Mouse (Mus musculus): ENCODE measurements at regions not wholly inside any gene's neighbourhood (a gene's known extent, or its start where the extent isn't known, plus 50 kb on each side); places are given as distances from the start of the nearest gene placed in this dataset.

DNA sequence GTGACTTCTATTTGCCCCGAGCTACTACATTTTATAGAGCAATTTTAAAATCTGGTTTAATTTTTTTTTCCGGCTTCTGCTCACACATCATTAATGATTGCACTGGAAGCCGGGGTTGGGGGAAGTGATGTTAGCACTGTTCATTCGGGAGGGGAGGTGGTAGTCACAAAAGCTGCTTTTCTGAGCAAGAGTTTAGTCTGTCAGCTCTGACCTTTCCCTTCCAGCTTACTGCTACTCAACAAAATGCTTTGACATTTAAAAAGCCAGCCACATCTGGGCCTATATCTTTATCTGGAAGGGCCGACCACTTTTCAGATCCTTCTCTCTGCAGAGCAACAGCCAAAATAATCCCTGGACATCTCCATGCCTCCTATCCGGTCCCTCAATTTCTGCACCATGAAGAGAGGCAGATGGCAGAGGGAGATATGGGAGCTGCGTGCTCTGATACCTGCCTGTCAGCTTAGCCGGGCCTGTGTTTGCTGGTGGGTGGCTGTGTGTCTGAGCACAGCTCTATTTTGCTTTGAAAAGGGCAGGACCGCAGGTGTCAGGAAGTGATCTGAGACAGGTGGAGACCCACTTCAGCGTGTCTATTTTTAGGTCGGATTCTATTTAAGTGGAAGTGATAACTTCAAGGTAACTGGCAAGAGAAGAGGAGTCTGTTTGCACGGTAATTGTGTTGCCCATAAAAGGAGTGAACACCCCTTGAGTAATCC, 63.1 kb downstream of the Kcnf1 start:
- in situ Hi-C loops (cut with MboI, MseI) = loop anchor here in 1 of 2 experiments (5.0 kb wide), 1 partner anchor 49 kb away; no protein-coding TSS in a partner anchor

- in situ Hi-C loops (cut with MboI, MseI) = loop anchor here in 1 of 2 experiments (5.0 kb wide), 1 partner anchor 49 kb away; no protein-coding TSS in a partner anchor
Observed at GRCm38 (mm10) chr12:17112781-17113464, 63.8 kb downstream of the Kcnf1 start.

GRCm38 (mm10) chr12:17106220-17106619, 70.5 kb downstream of the Kcnf1 start:
- in situ Hi-C loops (cut with MboI, MseI) = no loop called here

- in situ Hi-C loops (cut with MboI, MseI) = no loop called here
Observed at GRCm38 (mm10) chr12:17105057-17105712, 71.5 kb downstream of the Kcnf1 start.

GRCm38 (mm10) chr12:17101842-17102241, 74.8 kb downstream of the Kcnf1 start:
- in situ Hi-C loops (cut with MboI, MseI) = no loop called here

DNA sequence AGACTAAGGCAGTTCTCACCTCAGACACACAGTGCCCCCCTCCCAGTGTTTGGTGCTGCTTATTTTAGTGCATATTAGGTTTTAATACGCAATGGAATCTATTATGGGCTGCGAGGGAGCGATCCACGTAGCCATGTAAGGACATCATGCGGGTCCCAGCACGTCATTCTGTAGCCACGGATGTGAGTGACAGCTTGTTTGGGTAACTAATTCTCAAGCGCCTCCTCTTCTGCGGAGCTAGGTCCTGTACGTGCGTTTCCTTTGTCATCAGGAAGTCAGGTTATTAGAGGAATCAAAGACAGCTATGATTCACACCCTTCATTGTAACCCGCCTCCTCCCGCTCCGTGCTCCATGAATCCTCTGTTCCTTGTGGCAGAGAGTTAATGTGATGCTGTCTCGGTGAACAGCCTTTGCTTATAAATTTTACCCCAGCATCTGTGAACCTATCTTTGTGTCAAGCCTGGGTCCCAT, 78.9 kb downstream of the Kcnf1 start:
- in situ Hi-C loops (cut with MboI, MseI) = loop anchor here in 1 of 2 experiments (10.0 kb wide), 1 partner anchor 57 kb away; no protein-coding TSS in a partner anchor

DNA sequence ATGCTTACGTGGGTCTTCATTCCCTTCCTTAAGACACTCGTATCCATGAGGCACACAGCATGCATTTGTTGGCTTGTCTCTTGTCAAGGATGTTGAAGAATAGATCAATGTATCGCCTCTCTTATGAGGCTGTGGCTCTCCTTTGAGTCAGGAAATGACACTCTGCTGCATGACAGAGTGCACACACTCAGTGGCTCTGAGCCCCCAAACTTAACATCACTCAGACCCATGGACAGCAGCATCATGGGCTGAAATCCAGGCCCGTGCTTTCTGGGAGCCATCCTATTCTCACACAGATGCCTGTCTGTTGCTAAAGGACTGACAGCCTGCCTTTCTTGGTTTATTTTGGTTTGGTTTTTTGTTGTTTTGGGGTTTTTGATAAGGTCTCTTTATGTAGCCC, 81.9 kb downstream of the Kcnf1 start:
- in situ Hi-C loops (cut with MboI, MseI) = loop anchor here in 1 of 2 experiments (10.0 kb wide), 1 partner anchor 60 kb away; no protein-coding TSS in a partner anchor

DNA sequence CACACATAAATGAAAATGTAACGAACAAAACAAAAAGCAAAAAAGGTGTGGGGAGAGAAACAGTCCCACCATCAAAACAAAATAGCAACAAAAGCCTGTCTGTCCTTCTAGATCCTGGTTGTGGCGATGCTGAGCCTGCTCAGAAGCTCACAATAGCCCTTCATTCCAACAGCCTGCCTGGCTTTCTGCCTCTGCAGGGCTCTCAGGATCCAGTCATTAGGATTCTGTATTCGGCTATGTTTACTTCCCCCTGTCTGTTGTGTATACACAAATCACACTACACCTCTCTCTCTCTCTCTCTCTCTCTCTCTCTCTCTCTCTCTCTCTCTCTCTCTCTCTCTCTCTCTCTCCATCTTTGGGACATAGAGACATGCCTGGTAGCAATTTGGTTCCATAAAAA, 82.2 kb upstream of the 2410004P03Rik start:
- in situ Hi-C loops (cut with MboI, MseI) = loop anchor here in 1 of 2 experiments (10.0 kb wide), 1 partner anchor 61 kb away; no protein-coding TSS in a partner anchor

DNA sequence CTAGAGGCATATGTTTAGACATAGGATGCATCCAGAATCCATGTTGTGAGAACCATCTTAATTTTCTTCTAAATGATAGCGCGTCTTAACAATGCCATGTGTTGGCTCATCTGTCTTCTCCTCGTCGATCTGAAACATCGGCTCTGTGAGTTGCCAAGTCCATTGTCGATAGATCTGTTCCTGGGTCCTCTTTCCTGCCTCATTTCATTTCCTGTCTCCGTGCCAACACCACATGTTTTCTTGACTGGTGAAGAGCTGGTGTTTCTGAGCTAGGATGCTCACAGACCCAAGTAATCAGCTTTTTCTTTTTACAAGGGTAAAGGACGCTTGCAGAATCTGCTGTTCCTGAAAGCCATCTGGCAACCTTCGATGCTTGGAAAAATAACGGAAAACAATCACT, 79.5 kb upstream of the 2410004P03Rik start:
- in situ Hi-C loops (cut with MboI, MseI) = loop anchor here in 1 of 2 experiments (10.0 kb wide), 1 partner anchor 64 kb away; no protein-coding TSS in a partner anchor

DNA sequence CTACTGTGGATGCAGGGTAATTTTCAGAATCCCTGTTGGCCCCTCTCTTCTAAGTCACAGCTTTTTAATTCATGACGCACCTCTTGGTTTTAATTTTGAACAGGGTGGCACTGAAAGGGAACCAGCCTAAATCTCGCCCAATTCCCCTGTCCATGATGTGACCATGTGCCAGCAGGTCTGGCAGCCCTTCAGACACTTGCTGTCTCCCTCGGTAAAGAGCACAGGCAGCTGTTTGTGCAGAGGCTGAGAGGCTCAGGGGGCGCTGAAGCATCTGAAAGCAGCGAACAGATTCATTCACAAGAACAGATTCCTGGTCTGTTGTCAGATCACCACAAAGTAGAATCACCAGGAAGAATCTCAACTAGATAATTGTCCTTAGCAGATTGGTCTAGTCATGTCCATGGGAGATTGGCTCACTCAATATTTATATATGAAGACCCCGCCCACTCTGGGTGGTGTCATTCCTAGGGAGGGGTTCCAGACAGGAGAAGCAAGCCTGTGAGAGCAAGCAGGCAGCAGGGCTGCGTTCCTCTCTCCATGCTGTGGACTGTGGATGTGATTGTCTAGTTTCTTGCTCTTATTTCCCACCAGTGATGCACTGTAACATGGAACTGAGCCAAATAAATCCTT, 78.3 kb upstream of the 2410004P03Rik start:
- in situ Hi-C loops (cut with MboI, MseI) = loop anchor here in 1 of 2 experiments (10.0 kb wide), 2 partner anchors 65 to 1385 kb away; no protein-coding TSS in a partner anchor

- in situ Hi-C loops (cut with MboI, MseI) = loop anchor here in 1 of 2 experiments (10.0 kb wide), 1 partner anchor 1383 kb away; no protein-coding TSS in a partner anchor
Observed at GRCm38 (mm10) chr12:17087388-17087787, 75.9 kb upstream of the 2410004P03Rik start.

- in situ Hi-C loops (cut with MboI, MseI) = loop anchor here in 1 of 2 experiments (10.0 kb wide), 1 partner anchor 1380 kb away; no protein-coding TSS in a partner anchor
Observed at GRCm38 (mm10) chr12:17085209-17085574, 73.7 kb upstream of the 2410004P03Rik start.

- in situ Hi-C loops (cut with MboI, MseI) = loop anchor here in 1 of 2 experiments (10.0 kb wide), 1 partner anchor 1380 kb away; no protein-coding TSS in a partner anchor
Observed at GRCm38 (mm10) chr12:17084499-17085208, 73.1 kb upstream of the 2410004P03Rik start.

- in situ Hi-C loops (cut with MboI, MseI) = no loop called here
Observed at GRCm38 (mm10) chr12:17071691-17072454, 60.3 kb upstream of the 2410004P03Rik start.

DNA sequence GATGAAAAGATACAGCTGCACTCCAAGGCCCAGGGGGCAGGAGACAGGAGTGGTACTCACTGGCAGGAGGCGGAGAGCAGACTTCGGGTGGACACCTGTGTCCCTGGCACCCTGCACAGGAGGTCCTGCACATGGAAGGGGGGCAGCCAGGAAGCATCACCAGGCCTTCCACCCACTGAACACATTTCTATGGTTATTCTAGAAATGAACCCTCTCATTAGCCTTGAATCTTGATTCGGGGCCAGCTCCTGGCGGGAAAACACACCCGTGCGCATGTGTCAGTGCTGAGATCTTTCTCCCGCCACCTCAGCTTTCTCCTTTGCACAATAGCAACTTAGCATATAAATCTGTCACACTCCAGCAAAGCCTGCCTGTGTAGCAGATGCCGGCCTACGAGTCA, 58.3 kb upstream of the 2410004P03Rik start:
- in situ Hi-C loops (cut with MboI, MseI) = no loop called here

GRCm38 (mm10) chr12:17069161-17069560, 57.6 kb upstream of the 2410004P03Rik start:
- in situ Hi-C loops (cut with MboI, MseI) = no loop called here

GRCm38 (mm10) chr12:17063920-17064319, 52.4 kb upstream of the 2410004P03Rik start:
- in situ Hi-C loops (cut with MboI, MseI) = no loop called here
